Mouse (Mus musculus): Measurements from ENCODE around the gene 4932414N04Rik. TPM values are rescaled to one million over a fixed set of nuclear protein-coding genes. Genes with fewer than 3 reads are reported as not detected.
"Not testable (repeated sequence)": the region's sequence is repeated elsewhere in the genome, so short reads cannot be mapped to it uniquely, and the experiment has no call there.

Gene 4932414N04Rik
- polyA plus RNA-seq, 1 experiment from 2014 or later = not detected

GRCm38 (mm10) chr2:68782268-68783132 is 126.2 kb downstream of the 4932414N04Rik start:
- ATAC-seq (replicated peaks; ENCODE audit: low FRiP score, low TSS enrichment, low read depth) (no peak), DNase-seq (ENCODE audit: low spot score) (no peak)
- no peak overlapping the region for H3K9ac ChIP-seq (ENCODE audit: low read length)
- H3K36me3 ChIP-seq (ENCODE audit: control insufficient read depth, insufficient read depth, low read length) = no peaks in the 10 kb centered on the region
- peak overlapping the region; percentile 0; the same call in 1 of the 2 replicates for H3K4me3 ChIP-seq (ENCODE audit: low read depth, low read length)
- H3K4me1 ChIP-seq (replicated peaks; ENCODE audit: control insufficient read depth, insufficient read depth, low read length) = 0 out of 2 replicates have a peak, but pooled peaks cover 6% of the 10 kb centered on the region
- no peaks in the 10 kb centered on the region for H3K27me3 ChIP-seq (replicated peaks; ENCODE audit: control insufficient read depth, insufficient read depth, low read length)
- H3K4me2 ChIP-seq (ENCODE audit: low read length) = peak overlapping the region; percentile 23
- no peaks in the 10 kb centered on the region for H3K9me3 ChIP-seq (ENCODE audit: control insufficient read depth, low read length)
- WGBS = 36% methylated on average over 16 of the region's 16 CpGs
- peak overlapping the region; percentile 12; the same call in 1 of the 2 replicates for H3K27ac ChIP-seq (ENCODE audit: low read depth)

DNA sequence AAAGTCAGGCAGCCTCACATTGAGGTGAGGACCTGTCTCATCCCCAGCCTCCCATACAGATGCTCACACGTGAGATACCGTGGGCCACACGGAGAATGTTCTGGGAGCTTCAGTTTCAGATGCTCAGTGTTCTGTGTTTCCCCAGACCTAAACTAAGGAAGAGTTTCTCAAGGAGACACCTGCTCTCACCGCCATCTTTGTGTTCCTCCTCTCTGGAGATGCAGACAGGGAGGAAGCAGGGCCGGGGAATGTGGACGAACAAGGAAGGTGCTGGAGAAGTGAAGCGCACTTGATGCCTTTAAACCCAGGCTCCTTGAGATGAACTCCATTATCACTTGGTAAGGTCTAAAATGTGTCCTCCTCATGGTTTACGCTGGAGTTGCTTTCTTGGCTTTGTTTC is 127.4 kb downstream of the 4932414N04Rik start:
- not testable (repeated sequence) for H3K9ac ChIP-seq (ENCODE audit: low read length); H3K4me1 ChIP-seq (replicated peaks; ENCODE audit: control insufficient read depth, insufficient read depth, low read length); H3K36me3 ChIP-seq (ENCODE audit: control insufficient read depth, insufficient read depth, low read length); H3K4me3 ChIP-seq (ENCODE audit: low read depth, low read length); H3K27me3 ChIP-seq (replicated peaks; ENCODE audit: control insufficient read depth, insufficient read depth, low read length); H3K27ac ChIP-seq (ENCODE audit: low read depth); H3K9me3 ChIP-seq (ENCODE audit: control insufficient read depth, low read length); H3K4me2 ChIP-seq (ENCODE audit: low read length); DNase-seq (ENCODE audit: low spot score); ATAC-seq (replicated peaks; ENCODE audit: low FRiP score, low TSS enrichment, low read depth)
- 89% methylated on average over 8 of the region's 8 CpGs for WGBS

DNA sequence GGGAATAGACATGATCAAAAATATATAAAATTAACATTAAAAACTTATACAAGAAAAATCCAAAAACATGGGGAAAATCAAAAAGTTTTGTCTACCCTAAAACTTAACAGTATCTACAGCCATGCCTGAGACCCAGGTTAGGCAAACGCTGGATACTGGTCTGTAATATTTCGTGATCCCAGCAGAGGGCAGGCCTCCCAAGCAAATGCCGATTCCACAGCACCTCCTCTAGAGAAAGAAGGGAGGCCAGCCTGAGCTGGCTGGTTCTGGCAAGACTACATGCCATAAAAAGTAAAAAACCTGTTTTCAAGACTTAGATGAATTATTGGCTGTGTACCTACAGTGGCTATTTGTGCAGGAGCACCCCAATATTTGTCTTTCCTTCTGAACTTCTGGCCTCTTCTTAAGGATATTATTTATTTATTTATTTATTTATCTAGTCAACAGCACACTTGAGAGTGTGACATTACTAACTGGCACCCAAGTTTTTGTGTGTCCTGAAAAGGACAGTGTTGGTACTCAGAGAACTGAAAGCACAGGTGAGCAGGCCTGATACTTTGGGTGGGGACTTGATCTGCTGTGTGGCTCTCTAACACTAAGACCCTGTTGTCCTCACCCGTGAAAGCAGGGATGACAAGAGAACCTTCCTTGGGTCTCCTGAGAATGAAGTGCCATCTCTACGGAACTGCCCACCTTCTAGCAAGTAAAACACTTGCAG is 128.6 kb downstream of the 4932414N04Rik start:
- H3K4me1 ChIP-seq (replicated peaks; ENCODE audit: control insufficient read depth, insufficient read depth, low read length) = 0 out of 2 replicates have a peak, but pooled peaks cover 6% of the 10 kb centered on the region
- WGBS = 34% methylated on average over 5 of the region's 5 CpGs
- no peak overlapping the region for H3K9ac ChIP-seq (ENCODE audit: low read length)
- H3K27ac ChIP-seq (ENCODE audit: low read depth) = no peak overlapping the region
- H3K9me3 ChIP-seq (ENCODE audit: control insufficient read depth, low read length) = no peaks in the 10 kb centered on the region
- DNase-seq (ENCODE audit: low spot score) (peak; percentile 90), ATAC-seq (replicated peaks; ENCODE audit: low FRiP score, low TSS enrichment, low read depth) (peak; percentile 83)
- H3K4me2 ChIP-seq (ENCODE audit: low read length) = no peak overlapping the region
- no peaks in the 10 kb centered on the region for H3K27me3 ChIP-seq (replicated peaks; ENCODE audit: control insufficient read depth, insufficient read depth, low read length)
- H3K4me3 ChIP-seq (ENCODE audit: low read depth, low read length) = no peak overlapping the region
- no peaks in the 10 kb centered on the region for H3K36me3 ChIP-seq (ENCODE audit: control insufficient read depth, insufficient read depth, low read length)

DNA sequence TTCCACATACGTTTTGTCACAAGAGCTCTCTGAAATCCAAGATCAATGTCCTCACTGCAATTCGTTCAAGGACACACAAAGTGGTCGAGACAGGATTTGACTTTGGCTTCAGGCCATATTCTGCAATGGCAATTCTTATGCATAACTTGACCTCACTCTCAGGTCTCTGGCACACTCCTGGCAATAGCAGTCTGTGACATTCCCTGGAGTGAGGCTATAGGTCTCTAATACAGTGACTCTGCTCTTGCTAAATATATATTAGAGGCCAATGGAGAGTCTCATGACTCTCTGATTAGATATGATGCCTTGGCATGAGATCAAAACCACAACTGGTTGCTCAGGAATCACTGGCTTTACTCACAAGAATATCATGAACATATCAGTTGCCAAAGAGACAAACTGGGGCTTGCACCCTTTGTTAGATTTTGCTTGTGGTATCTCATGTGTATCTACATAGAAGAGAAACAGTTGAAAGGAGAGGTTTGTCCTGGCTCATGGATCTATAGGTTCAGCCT is 130.9 kb downstream of the 4932414N04Rik start:
- ATAC-seq (replicated peaks; ENCODE audit: low FRiP score, low TSS enrichment, low read depth) = no peak
- DNase-seq (ENCODE audit: low spot score) = no peak
- Histone ChIP-seq H3K4me3 (ENCODE audit: low read depth, low read length) (no peak overlapping the region), H3K4me1 (replicated peaks; ENCODE audit: control insufficient read depth, insufficient read depth, low read length) (0 out of 2 replicates have a peak, but pooled peaks cover 6% of the 10 kb centered on the region), H3K27me3 (replicated peaks; ENCODE audit: control insufficient read depth, insufficient read depth, low read length) (no peaks in the 10 kb centered on the region), H3K27ac (ENCODE audit: low read depth) (no peak overlapping the region), H3K36me3 (ENCODE audit: control insufficient read depth, insufficient read depth, low read length) (no peaks in the 10 kb centered on the region), H3K9ac (ENCODE audit: low read length) (no peak overlapping the region), H3K4me2 (ENCODE audit: low read length) (no peak overlapping the region), H3K9me3 (ENCODE audit: control insufficient read depth, low read length) (no peaks in the 10 kb centered on the region)
- 61% methylated on average over 3 of the region's 3 CpGs for WGBS

GRCm38 (mm10) chr2:68792296-68792695 is 136.0 kb downstream of the 4932414N04Rik start:
- no peaks in the 10 kb centered on the region for H3K9me3 ChIP-seq (ENCODE audit: control insufficient read depth, low read length)
- H3K36me3 ChIP-seq (ENCODE audit: control insufficient read depth, insufficient read depth, low read length) = no peaks in the 10 kb centered on the region
- no peak overlapping the region for H3K27ac ChIP-seq (ENCODE audit: low read depth)
- no peaks in the 10 kb centered on the region for H3K4me1 ChIP-seq (replicated peaks; ENCODE audit: control insufficient read depth, insufficient read depth, low read length)
- no peaks in the 10 kb centered on the region for H3K27me3 ChIP-seq (replicated peaks; ENCODE audit: control insufficient read depth, insufficient read depth, low read length)
- H3K9ac ChIP-seq (ENCODE audit: low read length) = no peak overlapping the region
- 87% methylated on average over 5 of the region's 5 CpGs for WGBS
- no peak for DNase-seq (ENCODE audit: low spot score)
- H3K4me2 ChIP-seq (ENCODE audit: low read length) = no peak overlapping the region
- no peak overlapping the region for H3K4me3 ChIP-seq (ENCODE audit: low read depth, low read length)
- ATAC-seq (replicated peaks; ENCODE audit: low FRiP score, low TSS enrichment, low read depth) = no peak

GRCm38 (mm10) chr2:68793472-68793871 is 137.2 kb downstream of the 4932414N04Rik start:
- H3K4me1 ChIP-seq (replicated peaks; ENCODE audit: control insufficient read depth, insufficient read depth, low read length) = no peaks in the 10 kb centered on the region
- H3K4me2 ChIP-seq (ENCODE audit: low read length) = no peak overlapping the region
- no peak overlapping the region for H3K9ac ChIP-seq (ENCODE audit: low read length)
- H3K27me3 ChIP-seq (replicated peaks; ENCODE audit: control insufficient read depth, insufficient read depth, low read length) = no peaks in the 10 kb centered on the region
- ATAC-seq (replicated peaks; ENCODE audit: low FRiP score, low TSS enrichment, low read depth) (no peak), DNase-seq (ENCODE audit: low spot score) (no peak)
- 58% methylated on average over 1 of the region's 1 CpGs for WGBS
- H3K9me3 ChIP-seq (ENCODE audit: control insufficient read depth, low read length) = no peaks in the 10 kb centered on the region
- no peak overlapping the region for H3K27ac ChIP-seq (ENCODE audit: low read depth)
- H3K4me3 ChIP-seq (ENCODE audit: low read depth, low read length) = no peak overlapping the region
- no peaks in the 10 kb centered on the region for H3K36me3 ChIP-seq (ENCODE audit: control insufficient read depth, insufficient read depth, low read length)

DNA sequence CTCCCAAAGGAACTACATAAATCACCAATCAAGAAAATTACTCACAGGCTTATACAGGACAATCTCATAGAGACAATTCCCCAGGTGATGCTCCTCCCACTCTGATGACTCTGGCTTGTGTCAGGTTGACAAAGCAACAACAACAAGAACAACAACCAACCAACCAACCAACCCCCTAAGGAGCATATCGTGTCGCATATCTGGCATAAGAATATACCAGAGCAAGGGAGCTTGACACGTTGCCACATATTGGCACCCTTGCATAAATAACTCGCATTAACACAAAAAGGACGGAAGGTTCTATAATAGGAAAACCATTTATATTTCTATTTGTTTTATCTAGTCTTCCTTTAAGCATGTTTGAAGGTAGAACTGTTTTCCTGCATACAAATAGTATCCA is 137.9 kb downstream of the 4932414N04Rik start:
- 92% methylated on average over 5 of the region's 5 CpGs for WGBS
- ATAC-seq (replicated peaks; ENCODE audit: low FRiP score, low TSS enrichment, low read depth) = no peak
- H3K9ac ChIP-seq (ENCODE audit: low read length) = no peak overlapping the region
- no peak overlapping the region for H3K4me2 ChIP-seq (ENCODE audit: low read length)
- no peaks in the 10 kb centered on the region for H3K4me1 ChIP-seq (replicated peaks; ENCODE audit: control insufficient read depth, insufficient read depth, low read length)
- DNase-seq (ENCODE audit: low spot score) = no peak
- no peak overlapping the region for H3K4me3 ChIP-seq (ENCODE audit: low read depth, low read length)
- H3K27ac ChIP-seq (ENCODE audit: low read depth) = no peak overlapping the region
- H3K9me3 ChIP-seq (ENCODE audit: control insufficient read depth, low read length) = no peaks in the 10 kb centered on the region
- H3K36me3 ChIP-seq (ENCODE audit: control insufficient read depth, insufficient read depth, low read length) = no peaks in the 10 kb centered on the region
- no peaks in the 10 kb centered on the region for H3K27me3 ChIP-seq (replicated peaks; ENCODE audit: control insufficient read depth, insufficient read depth, low read length)

DNA sequence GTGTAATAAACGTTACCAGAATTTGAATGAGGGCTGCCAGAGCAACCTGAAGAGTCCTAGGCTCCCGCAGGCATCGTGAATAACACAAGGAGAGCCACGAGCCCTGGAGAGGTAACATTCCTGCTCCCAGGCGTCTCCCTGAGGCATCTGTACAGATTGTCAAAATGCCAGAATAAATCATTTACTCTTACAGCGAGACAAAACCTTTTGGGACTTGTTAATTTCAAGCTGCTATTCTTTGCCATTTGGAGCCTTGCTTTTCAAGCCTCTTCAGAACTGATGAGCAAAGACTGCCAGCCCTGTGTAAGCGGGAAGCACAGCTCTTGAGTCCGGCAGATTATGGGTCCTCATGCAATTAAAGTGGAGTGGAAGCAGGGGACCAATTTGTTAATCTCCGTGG is 138.3 kb downstream of the 4932414N04Rik start:
- WGBS = 56% methylated on average over 9 of the region's 9 CpGs
- ATAC-seq (replicated peaks; ENCODE audit: low FRiP score, low TSS enrichment, low read depth) (no peak), DNase-seq (ENCODE audit: low spot score) (no peak)
- Histone ChIP-seq H3K4me1 (replicated peaks; ENCODE audit: control insufficient read depth, insufficient read depth, low read length) (no peaks in the 10 kb centered on the region), H3K9me3 (ENCODE audit: control insufficient read depth, low read length) (no peaks in the 10 kb centered on the region), H3K27ac (ENCODE audit: low read depth) (no peak overlapping the region), H3K4me2 (ENCODE audit: low read length) (no peak overlapping the region), H3K4me3 (ENCODE audit: low read depth, low read length) (no peak overlapping the region), H3K27me3 (replicated peaks; ENCODE audit: control insufficient read depth, insufficient read depth, low read length) (no peaks in the 10 kb centered on the region), H3K9ac (ENCODE audit: low read length) (no peak overlapping the region), H3K36me3 (ENCODE audit: control insufficient read depth, insufficient read depth, low read length) (no peaks in the 10 kb centered on the region)
